Mouse (Mus musculus) forebrain, embryonic 15.5 days (tissue): Measurements from ENCODE around the gene Marc2. TPM values are rescaled to one million over a fixed set of nuclear protein-coding genes. Genes with fewer than 3 reads are reported as not detected.

ENCODE experiments used
- ATAC-seq: fragments of 200-750 bp; cut with Nextera tagmentation; replicated peaks from 2 replicates; pipeline ENCODE4 v1.8.0; 2017; ENCODE audit warnings: mild to moderate bottlenecking, moderate TSS enrichment, moderate library complexity
- H3K27ac ChIP-seq: fragments of 300-500 bp; sonication (generic); replicated peaks from 2 replicates; pipeline ENCODE4 v1.5.1; 2015; ENCODE audit warnings: mild to moderate bottlenecking, inconsistent platforms
- H3K27me3 ChIP-seq: fragments of 300-500 bp; sonication (generic); 2 replicates; pipeline ENCODE4 v1.6.1; 2015; ENCODE audit warnings: inconsistent platforms
- H3K36me3 ChIP-seq: fragments of 300-500 bp; sonication (generic); 2 replicates; pipeline ENCODE4 v1.6.1; 2015; ENCODE audit warnings: mild to moderate bottlenecking, inconsistent platforms
- H3K4me1 ChIP-seq: fragments of 300-500 bp; sonication (generic); 2 replicates; pipeline ENCODE4 v1.6.1; 2015; ENCODE audit warnings: inconsistent platforms
- H3K4me2 ChIP-seq: fragments of 300-500 bp; sonication (generic); replicated peaks from 2 replicates; pipeline ENCODE4 v1.6.1; 2015; ENCODE audit warnings: mild to moderate bottlenecking, inconsistent platforms
- H3K4me3 ChIP-seq: fragments of 300-500 bp; sonication (generic); 2 replicates; pipeline ENCODE4 v1.5.1; 2015; ENCODE audit warnings: mild to moderate bottlenecking, inconsistent platforms
- H3K9ac ChIP-seq: fragments of 300-500 bp; sonication (generic); replicated peaks from 2 replicates; pipeline ENCODE4 v1.6.1; 2015; ENCODE audit warnings: mild to moderate bottlenecking, inconsistent platforms
- H3K9me3 ChIP-seq: fragments of 300-500 bp; sonication (generic); 2 replicates; pipeline ENCODE4 v1.6.1; 2016; ENCODE audit warnings: inconsistent platforms
- WGBS: fragments of 180-500 bp; shearing (Covaris S2); methylation state at CpG from one replicate; pipeline ENCODE4 v1.1.7; 2015; ENCODE audit warnings: mixed read lengths; 5-methylcytosine and 5-hydroxymethylcytosine counted together
- polyA plus RNA-seq: library from polyadenylated mRNA; unstranded; fragments of >200 nt; fragmentation: Nextera tagmentation; extraction: Ambion mirVana; gene quantifications from 2 replicates; pipeline ENCODE4 v1.2.1, GENCODE M21; 2015

The Marc2 gene
- polyA plus RNA-seq, 1 experiment from 2014 or later, result 109 TPM

DNA sequence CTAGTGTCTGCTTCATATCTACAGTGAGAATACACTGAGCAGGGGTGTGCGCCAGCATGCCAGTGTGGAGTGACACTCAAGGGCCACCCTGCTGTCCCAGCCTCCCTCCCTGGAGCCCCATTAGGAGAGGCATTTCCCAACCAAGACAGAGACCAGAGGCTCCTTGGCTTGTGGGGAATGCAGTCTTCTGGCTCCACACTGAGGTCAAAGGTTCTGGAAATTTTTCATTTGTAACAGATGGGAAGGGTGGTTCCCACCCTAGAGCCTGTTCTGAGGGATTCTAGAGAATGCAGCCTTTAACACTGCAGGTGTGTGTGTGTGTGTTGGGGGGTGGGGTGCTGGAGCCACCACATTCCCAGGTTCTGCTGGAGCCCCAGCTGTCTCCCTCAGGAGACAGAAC is 25.3 kb upstream of the Marc2 start:
- Histone ChIP-seq H3K4me2 (no peak overlapping the region), H3K4me1 (peaks cover 10% of the 10 kb centered on the region), H3K9me3 (no peaks in the 10 kb centered on the region), H3K9ac (no peak overlapping the region), H3K36me3 (no peaks in the 10 kb centered on the region), H3K4me3 (no peak overlapping the region), H3K27ac (no peak overlapping the region), H3K27me3 (no peaks in the 10 kb centered on the region)
- ATAC-seq, result no peak
- 87% methylated on average over 1 of the region's 1 CpGs for WGBS

DNA sequence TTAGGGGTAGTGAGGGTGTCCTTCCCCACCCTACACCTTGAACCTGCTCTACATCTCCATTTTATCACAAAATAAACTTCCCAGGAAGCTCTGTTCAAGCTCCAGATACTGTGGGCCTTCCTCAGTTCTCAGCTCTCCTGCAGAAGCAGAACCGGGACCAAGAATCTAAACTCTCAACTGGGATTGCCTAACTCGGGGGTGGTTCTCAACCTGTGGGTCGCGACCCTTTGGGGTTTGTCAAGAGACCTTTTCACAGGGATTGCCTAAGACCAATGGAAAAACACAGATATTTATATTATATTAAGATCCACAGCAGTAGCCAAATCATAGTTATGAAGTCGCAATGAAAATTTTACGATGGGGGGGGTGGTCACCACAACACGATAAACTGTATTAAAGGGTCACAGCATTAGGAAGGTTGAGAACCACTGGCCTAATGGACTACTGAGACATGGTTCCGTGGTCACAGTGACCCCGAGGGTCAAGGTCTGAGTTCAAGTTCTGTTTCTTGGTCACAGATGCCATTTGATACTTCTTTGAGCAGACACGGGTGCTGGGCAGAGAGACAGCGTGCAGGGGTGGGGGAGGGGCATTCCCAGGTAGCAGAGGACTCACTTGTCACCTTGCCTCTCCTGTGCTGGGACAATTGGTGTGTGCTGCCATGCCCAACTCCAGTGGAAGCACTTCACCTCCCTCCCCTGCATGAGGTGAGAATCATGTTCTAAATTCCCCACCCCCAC is 24.6 kb upstream of the Marc2 start:
- no peak overlapping the region for H3K4me2 ChIP-seq
- H3K9ac ChIP-seq, result no peak overlapping the region
- 87% methylated on average over 11 of the region's 11 CpGs for WGBS

DNA sequence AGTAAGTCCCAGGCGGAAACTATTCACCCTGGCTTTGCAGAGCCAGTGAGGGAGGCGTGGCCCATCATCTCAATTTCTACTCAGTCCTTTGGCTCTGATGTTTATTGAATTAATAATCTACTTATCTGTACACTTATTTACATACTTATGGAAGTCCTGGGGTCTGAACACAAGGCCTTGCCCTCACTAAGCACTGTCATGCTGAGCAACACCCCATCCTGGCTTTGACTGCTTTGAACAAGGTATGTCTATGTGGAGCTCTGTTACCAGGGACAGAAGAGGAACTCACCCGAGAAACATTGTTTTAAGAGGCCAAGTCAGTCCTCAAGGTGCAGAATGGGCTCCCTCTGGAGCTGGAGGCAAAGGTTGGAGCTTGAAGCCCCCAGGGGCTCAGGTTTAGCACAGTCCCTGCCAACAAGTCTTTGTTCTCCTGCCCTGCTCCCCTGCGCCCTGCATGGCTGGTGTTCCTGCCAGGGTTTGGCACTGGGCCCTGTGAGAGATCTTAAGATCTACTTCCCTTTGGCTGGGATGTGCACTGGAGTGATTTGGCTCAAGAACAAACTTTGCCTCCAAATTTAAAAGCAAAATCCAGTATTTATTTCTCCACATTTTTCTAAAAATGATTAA is 23.8 kb upstream of the Marc2 start:
- H3K4me3 ChIP-seq, result no peak overlapping the region
- no peaks in the 10 kb centered on the region for H3K27me3 ChIP-seq
- H3K27ac ChIP-seq, result peak overlapping the region; percentile 37; the same call in 1 of the 2 replicates
- no peak overlapping the region for H3K4me2 ChIP-seq
- 25% methylated on average over 4 of the region's 4 CpGs for WGBS
- H3K36me3 ChIP-seq, result no peaks in the 10 kb centered on the region
- ATAC-seq, result 0 out of 2 replicates have a peak, but pooled peaks have one; percentile 46
- H3K9me3 ChIP-seq, result no peaks in the 10 kb centered on the region
- no peak overlapping the region for H3K9ac ChIP-seq
- peaks cover 10% of the 10 kb centered on the region for H3K4me1 ChIP-seq

More for the DNA sequence above, 24.6 kb upstream of the Marc2 start:
- no peak for ATAC-seq
- peaks cover 10% of the 10 kb centered on the region for H3K4me1 ChIP-seq
- no peaks in the 10 kb centered on the region for H3K9me3 ChIP-seq
- H3K27ac ChIP-seq, result no peak overlapping the region
- H3K4me3 ChIP-seq, result no peak overlapping the region
- no peaks in the 10 kb centered on the region for H3K36me3 ChIP-seq
- no peaks in the 10 kb centered on the region for H3K27me3 ChIP-seq

DNA sequence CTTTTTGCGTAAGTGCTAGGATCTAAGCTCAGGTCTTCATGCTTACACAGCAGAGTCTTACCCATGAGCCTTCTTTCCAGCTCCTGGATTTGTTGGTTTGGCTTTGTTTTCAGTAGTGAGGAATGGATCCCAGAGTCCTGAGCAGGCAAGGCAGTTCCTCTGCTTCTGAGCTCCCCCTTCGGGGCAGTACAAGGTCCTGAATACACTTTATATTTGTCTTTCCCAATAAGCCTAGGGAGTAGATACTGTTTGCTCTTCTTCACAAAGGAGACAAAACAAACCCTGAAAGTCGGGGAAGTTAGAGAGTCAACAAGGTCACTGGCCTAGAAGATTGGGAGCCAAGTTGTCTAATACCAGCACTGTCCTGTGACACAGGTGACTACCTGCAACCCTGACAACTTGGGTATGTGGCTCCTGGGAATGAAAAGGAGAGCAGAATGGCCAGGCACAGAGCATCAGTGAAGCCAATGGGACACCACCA is 21.4 kb upstream of the Marc2 start:
- Histone ChIP-seq H3K27ac (no peak overlapping the region), H3K4me3 (no peak overlapping the region), H3K9ac (no peak overlapping the region), H3K4me1 (peaks cover 10% of the 10 kb centered on the region), H3K4me2 (no peak overlapping the region), H3K27me3 (no peaks in the 10 kb centered on the region), H3K9me3 (no peaks in the 10 kb centered on the region), H3K36me3 (no peaks in the 10 kb centered on the region)
- WGBS, result 81% methylated on average over 3 of the region's 3 CpGs
- ATAC-seq, result no peak

DNA sequence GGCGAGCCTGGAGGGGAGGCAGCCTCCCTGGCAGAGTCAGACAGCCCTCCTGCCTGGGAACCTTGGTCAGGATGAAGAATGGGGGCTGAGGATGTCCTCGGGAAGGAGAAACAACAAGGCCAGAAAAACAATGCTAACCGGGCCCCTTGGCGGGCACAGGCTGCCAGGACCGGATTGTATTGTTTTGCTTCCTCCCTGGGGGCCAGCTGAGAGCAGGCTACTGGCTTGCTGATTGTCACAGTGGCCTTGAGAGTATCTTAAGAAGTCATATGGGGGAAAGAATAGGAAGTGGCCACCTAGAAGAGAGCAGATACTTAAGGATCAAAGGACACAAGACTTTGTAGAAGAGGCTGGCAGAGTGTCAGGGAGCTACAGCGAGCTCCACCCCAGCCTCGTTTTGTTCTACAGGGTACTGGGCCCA is 18.1 kb upstream of the Marc2 start:
- no peak for ATAC-seq
- H3K9me3 ChIP-seq, result no peaks in the 10 kb centered on the region
- H3K27ac ChIP-seq, result no peak overlapping the region
- WGBS, result 21% methylated on average over 7 of the region's 7 CpGs
- H3K27me3 ChIP-seq, result no peaks in the 10 kb centered on the region
- H3K4me1 ChIP-seq, result no peaks in the 10 kb centered on the region
- H3K9ac ChIP-seq, result no peak overlapping the region
- no peak overlapping the region for H3K4me3 ChIP-seq
- H3K4me2 ChIP-seq, result no peak overlapping the region
- no peaks in the 10 kb centered on the region for H3K36me3 ChIP-seq

DNA sequence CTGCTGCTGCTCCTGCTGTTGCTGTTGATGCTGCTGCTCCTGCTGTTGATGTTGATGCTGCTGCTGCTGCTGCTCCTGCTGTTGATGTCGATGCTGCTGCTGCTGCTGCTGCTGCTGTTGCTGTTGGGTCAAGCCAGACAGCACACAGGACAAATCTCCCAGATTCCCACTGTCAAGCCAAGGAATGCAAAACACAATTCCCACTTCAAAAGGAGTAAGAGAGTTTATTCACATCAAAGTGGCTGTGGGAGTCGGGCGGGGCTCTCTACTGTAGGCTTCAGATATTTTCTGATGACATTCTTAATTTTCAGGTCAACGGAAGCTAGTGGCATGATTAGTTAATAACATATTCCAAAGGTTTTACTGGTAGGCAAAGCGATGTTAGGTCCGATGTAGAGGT is 16.4 kb upstream of the Marc2 start:
- H3K27ac ChIP-seq, result no peak overlapping the region
- H3K4me3 ChIP-seq, result no peak overlapping the region
- H3K4me1 ChIP-seq, result no peaks in the 10 kb centered on the region
- H3K27me3 ChIP-seq, result no peaks in the 10 kb centered on the region
- ATAC-seq, result no peak
- no peaks in the 10 kb centered on the region for H3K9me3 ChIP-seq
- no peak overlapping the region for H3K9ac ChIP-seq
- H3K36me3 ChIP-seq, result no peaks in the 10 kb centered on the region
- H3K4me2 ChIP-seq, result no peak overlapping the region
- 89% methylated on average over 6 of the region's 6 CpGs for WGBS

DNA sequence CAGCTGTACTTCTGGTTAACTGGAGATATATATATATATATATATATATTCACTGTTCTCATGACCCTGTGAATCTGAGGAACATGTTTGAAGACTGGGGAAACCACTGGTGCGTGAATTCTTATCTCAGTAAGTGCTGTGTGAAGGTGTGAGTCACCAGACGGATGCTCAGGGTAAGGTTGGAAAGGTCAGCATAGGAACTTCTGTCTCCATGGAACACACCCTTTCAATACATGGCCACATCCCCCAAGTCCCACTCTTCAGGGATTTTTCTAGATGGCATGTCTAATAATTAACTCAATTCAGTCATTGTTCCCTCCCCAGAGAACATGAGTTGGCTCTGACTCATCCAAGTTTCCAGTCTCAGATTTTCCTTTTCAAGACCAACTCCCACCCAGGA is 15.3 kb upstream of the Marc2 start:
- H3K9ac ChIP-seq, result no peak overlapping the region
- no peak overlapping the region for H3K27ac ChIP-seq
- no peak for ATAC-seq
- H3K4me3 ChIP-seq, result no peak overlapping the region
- H3K9me3 ChIP-seq, result no peaks in the 10 kb centered on the region
- H3K27me3 ChIP-seq, result no peaks in the 10 kb centered on the region
- H3K4me1 ChIP-seq, result no peaks in the 10 kb centered on the region
- no peak overlapping the region for H3K4me2 ChIP-seq
- 89% methylated on average over 2 of the region's 2 CpGs for WGBS
- no peaks in the 10 kb centered on the region for H3K36me3 ChIP-seq

DNA sequence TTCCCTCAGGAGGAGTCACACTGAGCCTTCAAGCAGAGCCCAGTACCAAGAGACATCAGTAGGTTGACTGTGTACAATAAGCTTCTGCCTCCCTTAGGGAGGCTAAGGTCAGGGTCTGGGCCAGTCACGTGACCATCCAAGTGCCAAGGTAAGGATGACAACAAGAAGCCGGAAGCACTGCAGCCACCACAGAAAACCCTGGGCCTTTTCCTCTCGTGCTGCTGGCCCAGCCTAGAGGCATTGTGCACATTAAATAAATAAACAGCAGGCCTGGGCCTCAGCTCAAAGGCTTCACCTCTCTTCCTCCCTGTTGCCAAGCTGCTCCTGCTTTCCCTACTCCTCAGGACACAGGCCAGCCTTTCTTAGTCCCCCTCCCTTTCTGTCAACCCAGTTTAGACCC is 14.0 kb upstream of the Marc2 start:
- no peak overlapping the region for H3K9ac ChIP-seq
- no peaks in the 10 kb centered on the region for H3K36me3 ChIP-seq
- no peak for ATAC-seq
- H3K27ac ChIP-seq, result no peak overlapping the region
- no peak overlapping the region for H3K4me2 ChIP-seq
- no peaks in the 10 kb centered on the region for H3K27me3 ChIP-seq
- no peak overlapping the region for H3K4me3 ChIP-seq
- 74% methylated on average over 3 of the region's 3 CpGs for WGBS
- no peaks in the 10 kb centered on the region for H3K4me1 ChIP-seq
- H3K9me3 ChIP-seq, result no peaks in the 10 kb centered on the region

DNA sequence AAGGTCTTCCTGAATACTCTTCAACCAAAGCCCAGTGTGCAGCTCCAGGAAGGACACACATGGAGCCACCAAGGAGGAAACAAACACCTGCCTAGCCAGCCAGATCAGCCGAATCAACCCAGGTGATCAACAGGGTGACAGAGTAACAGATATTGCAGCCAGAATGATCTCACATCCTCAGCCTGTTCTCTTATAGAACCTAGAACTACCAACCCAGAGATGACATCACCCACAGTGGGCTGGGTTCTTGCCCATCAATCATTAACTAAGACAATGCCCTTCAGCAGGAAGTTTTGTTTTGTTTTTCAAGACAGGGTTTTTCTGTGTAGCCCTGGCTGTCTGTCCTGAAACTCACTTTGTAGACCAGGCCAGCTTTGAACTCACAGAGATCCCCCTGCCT is 12.0 kb upstream of the Marc2 start:
- Histone ChIP-seq H3K36me3 (no peaks in the 10 kb centered on the region), H3K9me3 (no peaks in the 10 kb centered on the region), H3K4me2 (no peak overlapping the region), H3K27me3 (no peaks in the 10 kb centered on the region), H3K4me1 (no peaks in the 10 kb centered on the region), H3K4me3 (no peak overlapping the region), H3K9ac (no peak overlapping the region), H3K27ac (no peak overlapping the region)
- no peak for ATAC-seq
- 79% methylated on average over 1 of the region's 1 CpGs for WGBS

DNA sequence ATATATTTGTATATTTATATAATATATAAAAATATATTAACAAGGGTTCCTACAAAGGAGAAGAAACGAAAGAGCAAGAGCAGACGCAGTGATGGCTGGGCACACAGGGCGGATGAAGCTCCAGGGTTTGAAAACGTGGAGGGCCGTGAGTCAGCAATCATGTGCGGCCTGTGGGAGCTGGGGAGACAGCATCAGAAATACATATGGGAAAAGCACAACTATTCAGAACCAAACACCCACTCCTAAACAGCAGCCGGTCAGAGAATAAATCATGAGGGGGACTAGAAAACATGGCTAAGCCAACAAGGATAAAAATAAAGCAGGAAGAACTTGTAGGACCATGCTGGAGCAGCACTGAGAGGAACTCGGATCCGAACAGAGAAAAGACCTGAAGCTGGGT is 11.0 kb upstream of the Marc2 start:
- peaks cover under 1% of the 10 kb centered on the region; the same call in 1 of the 2 replicates for H3K4me1 ChIP-seq
- no peaks in the 10 kb centered on the region for H3K9me3 ChIP-seq
- no peaks in the 10 kb centered on the region for H3K36me3 ChIP-seq
- no peak overlapping the region for H3K4me3 ChIP-seq
- WGBS, result 88% methylated on average over 9 of the region's 9 CpGs
- no peaks in the 10 kb centered on the region for H3K27me3 ChIP-seq
- ATAC-seq, result no peak
- no peak overlapping the region for H3K27ac ChIP-seq
- H3K9ac ChIP-seq, result no peak overlapping the region
- H3K4me2 ChIP-seq, result no peak overlapping the region

DNA sequence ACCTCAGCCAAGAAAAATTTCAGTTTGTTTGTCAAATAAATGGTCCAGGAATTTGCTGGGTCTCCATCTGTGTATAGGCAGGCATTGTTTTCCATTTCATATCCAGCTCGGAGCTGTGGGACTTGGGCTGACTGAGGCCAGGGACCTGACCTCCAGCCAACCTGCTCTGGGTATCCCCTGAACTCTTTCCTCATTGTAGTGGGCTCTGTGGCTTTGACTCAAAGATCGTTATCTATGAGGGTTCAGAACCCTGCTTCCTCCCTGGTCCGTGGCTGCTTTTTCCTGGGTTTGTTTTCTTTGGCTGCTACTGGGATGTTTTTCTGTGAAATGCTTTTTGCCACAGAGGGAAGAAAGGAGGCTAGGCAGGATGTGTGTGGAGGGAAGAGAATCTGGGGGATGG is 7.7 kb upstream of the Marc2 start:
- no peak overlapping the region for H3K4me2 ChIP-seq
- 48% methylated on average over 3 of the region's 3 CpGs for WGBS
- H3K27me3 ChIP-seq, result 0 out of 2 replicates have a peak, but pooled peaks cover 3% of the 10 kb centered on the region
- H3K36me3 ChIP-seq, result no peaks in the 10 kb centered on the region
- no peaks in the 10 kb centered on the region for H3K9me3 ChIP-seq
- no peak for ATAC-seq
- no peak overlapping the region for H3K27ac ChIP-seq
- no peak overlapping the region for H3K4me3 ChIP-seq
- H3K9ac ChIP-seq, result no peak overlapping the region
- H3K4me1 ChIP-seq, result peaks cover 5% of the 10 kb centered on the region

DNA sequence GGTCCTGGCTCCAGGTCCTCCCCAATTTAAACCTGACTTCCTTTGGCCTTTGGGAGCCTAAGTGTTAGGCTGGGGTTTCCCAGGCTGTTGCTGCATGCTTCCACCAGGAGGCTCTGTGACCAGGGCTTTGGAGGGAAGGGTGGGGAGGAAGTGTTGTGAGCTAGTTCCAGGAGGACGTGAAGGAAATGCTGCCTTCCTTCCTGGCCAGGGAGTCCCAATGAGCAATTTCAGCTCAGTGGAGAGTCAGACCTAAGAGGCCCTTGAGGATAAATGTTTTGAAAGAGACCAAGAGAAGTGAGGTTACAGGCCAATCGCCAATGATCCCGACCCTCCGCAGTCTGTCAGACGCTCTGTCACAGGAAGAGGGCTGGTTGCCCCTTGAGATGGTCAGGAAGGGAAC is 7.1 kb upstream of the Marc2 start:
- ATAC-seq, result 0 out of 2 replicates have a peak, but pooled peaks have one; percentile 17
- H3K4me1 ChIP-seq, result peaks cover 5% of the 10 kb centered on the region
- 0 out of 2 replicates have a peak, but pooled peaks cover 3% of the 10 kb centered on the region for H3K27me3 ChIP-seq
- no peak overlapping the region for H3K4me3 ChIP-seq
- H3K27ac ChIP-seq, result no peak overlapping the region
- H3K9ac ChIP-seq, result no peak overlapping the region
- H3K36me3 ChIP-seq, result no peaks in the 10 kb centered on the region
- 33% methylated on average over 5 of the region's 5 CpGs for WGBS
- 0 out of 2 replicates have a peak overlapping the region, but pooled peaks have one; percentile 6 for H3K4me2 ChIP-seq
- no peaks in the 10 kb centered on the region for H3K9me3 ChIP-seq
